ENCODE assay signal across 8 mouse cellular contexts in the genomic region with DNA sequence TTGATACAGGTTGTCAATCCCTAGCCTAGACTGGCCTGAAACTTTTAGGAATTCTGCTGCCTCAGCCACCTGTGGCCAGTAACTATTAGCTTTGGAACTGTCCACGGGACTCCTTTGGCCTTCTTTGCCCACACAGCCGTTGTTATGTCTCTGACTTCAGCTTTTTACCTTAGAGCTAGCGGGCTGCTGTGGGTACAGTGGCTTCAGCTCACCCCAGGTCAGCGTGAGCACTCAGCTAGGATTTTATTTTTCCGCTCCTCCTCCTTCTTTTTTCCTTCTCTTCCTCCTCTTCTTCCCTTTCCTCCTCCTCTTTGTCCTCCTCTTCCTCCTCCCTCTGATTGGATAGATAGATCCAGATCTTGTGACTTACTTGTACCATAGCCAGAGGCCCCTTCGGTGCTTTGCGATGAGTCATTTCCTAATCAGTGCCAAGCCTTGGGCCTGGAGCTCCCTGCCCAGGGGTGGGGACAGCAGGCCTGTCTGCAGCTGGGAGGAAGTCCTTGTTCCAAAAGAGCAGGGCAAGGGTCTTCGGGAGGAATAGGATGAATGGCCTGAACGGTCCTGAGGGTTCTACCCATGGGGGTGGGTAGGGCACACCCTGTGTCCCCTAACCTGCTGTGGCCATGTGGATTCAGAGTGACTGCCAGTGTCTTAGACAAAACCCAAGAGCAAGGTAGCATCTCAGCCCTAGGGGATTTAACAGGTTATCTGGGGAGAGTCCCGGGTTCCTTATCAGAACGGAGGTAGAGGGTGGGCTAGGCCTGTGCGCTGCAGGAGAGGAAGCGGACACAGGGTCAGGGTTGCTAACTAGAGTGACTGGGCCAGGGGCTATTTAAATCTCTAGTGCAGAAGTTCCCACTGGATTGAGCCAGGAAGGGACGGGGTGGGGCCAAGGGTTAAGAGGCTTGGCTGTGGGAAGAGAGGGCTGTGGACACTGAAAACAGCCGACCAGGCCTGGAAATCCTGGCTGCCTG. TPM values are rescaled to one million over a fixed set of nuclear protein-coding genes. Genes with fewer than 3 reads are reported as not detected.
A peak's percentile ranks its signal among the peaks of the same experiment; 100 is the strongest.
DNase-seq lines count a peak whose midpoint lies in the region; ATAC-seq and TF ChIP-seq lines count a peak whose summit lies in the region.

No protein-coding gene starts in this region.

- TF ChIP-seq CTCF in liver, adult 2 months (IDR thresholded peaks at IDR 0.05; ENCODE audit: low read depth, low read length): no peak

- peak overlapping the region; percentile 24; the same call in 1 of the 2 replicates for H3K27ac ChIP-seq in embryonic facial prominence, embryonic 14.5 days (replicated peaks; ENCODE audit: low read depth, low read length)
- H3K27ac ChIP-seq in liver, adult 2 months (replicated peaks; ENCODE audit: insufficient read depth, low read depth, low read length): peak overlapping the region; percentile 82

- H3K4me1 ChIP-seq in embryonic facial prominence, embryonic 14.5 days (ENCODE audit: control insufficient read depth, insufficient read depth, low read length): peaks cover 29% of the 10 kb centered on the region
- peaks cover 8% of the 10 kb centered on the region for H3K4me1 ChIP-seq in liver, adult 2 months (ENCODE audit: control insufficient read depth, insufficient read depth, low read length)

- peaks cover 7% of the 10 kb centered on the region; the same call in 1 of the 2 replicates for H3K79me2 ChIP-seq in liver, adult 2 months (ENCODE audit: control insufficient read depth, insufficient read depth, low read length)

- intact Hi-C loops in heart, postnatal 25 days (cut with DNase I): loop anchor here (2.0 to 5.0 kb wide), 4 partner anchors 43 to 128 kb away; a partner anchor contains a TSS
- intact Hi-C loops in left cerebral cortex, postnatal 25 days (cut with DNase I): no loop called here

- H3K27me3 ChIP-seq in embryonic facial prominence, embryonic 14.5 days (replicated peaks; ENCODE audit: control insufficient read depth, insufficient read depth, low read length): no peaks in the 10 kb centered on the region
- H3K27me3 ChIP-seq in liver, adult 2 months (ENCODE audit: control insufficient read depth, insufficient read depth, low read length): no peaks in the 10 kb centered on the region

- peak; percentile 84 for DNase-seq in ovary, adult 18-20 months (ENCODE audit: low spot score)
- no peak for DNase-seq in ovary, postnatal 10 days (ENCODE audit: low spot score)
- DNase-seq in embryonic facial prominence, embryonic 14.5 days (ENCODE audit: low spot score): peak; percentile 79
- peak; percentile 78 for DNase-seq in heart, postnatal 25 days (ENCODE audit: low spot score)
- DNase-seq in liver, adult 2 months (ENCODE audit: extremely low read depth, low read depth, low spot score): peak; percentile 52
- peak; percentile 26 to 32 for DNase-seq in spleen, postnatal 36 days (ENCODE audit: low spot score in 2 of 2)
- no peak for DNase-seq in thymus, postnatal 25 days
- DNase-seq in left cerebral cortex, postnatal 25 days (ENCODE audit: low spot score in 2 of 2): no peak

- no peak overlapping the region for H3K9ac ChIP-seq in embryonic facial prominence, embryonic 14.5 days (ENCODE audit: low read depth, low read length)
- H3K9ac ChIP-seq in liver, adult 2 months (ENCODE audit: low read depth, low read length): no peak overlapping the region

- no peak overlapping the region for H3K4me2 ChIP-seq in embryonic facial prominence, embryonic 14.5 days (ENCODE audit: low read depth, low read length)

- TF ChIP-seq POLR2A in liver, adult 2 months (IDR thresholded peaks at IDR 0.05; ENCODE audit: extremely low read depth, insufficient read depth, low read length): no peak

- H3K9me3 ChIP-seq in embryonic facial prominence, embryonic 14.5 days (ENCODE audit: control insufficient read depth, low read length): 0 out of 2 replicates have a peak, but pooled peaks cover 4% of the 10 kb centered on the region

- no peak overlapping the region for H3K4me3 ChIP-seq in embryonic facial prominence, embryonic 14.5 days (ENCODE audit: low read depth, low read length)
- no peak overlapping the region for H3K4me3 ChIP-seq in liver, adult 2 months (ENCODE audit: insufficient read depth, low read depth, low read length)

- H3K36me3 ChIP-seq in embryonic facial prominence, embryonic 14.5 days (ENCODE audit: control insufficient read depth, insufficient read depth, low read length): no peaks in the 10 kb centered on the region
- H3K36me3 ChIP-seq in liver, adult 2 months (ENCODE audit: control insufficient read depth, insufficient read depth, low read length): no peaks in the 10 kb centered on the region

- peak; percentile 47; the same call in 1 of the 2 replicates for ATAC-seq in embryonic facial prominence, embryonic 14.5 days (ENCODE audit: low read depth)

- WGBS in embryonic facial prominence, embryonic 14.5 days: 55% methylated on average over 15 of the region's 15 CpGs
- WGBS in liver, adult 2 months: 37% methylated on average over 15 of the region's 15 CpGs

RNA-seq across cellular contexts. Expression of a gene that starts 58.5 kb away (rescaled TPM):
- polyA plus RNA-seq in embryonic facial prominence, embryonic 14.5 days (2014; fragmentation: Nextera tagmentation; extraction: Ambion mirVana): 22.7 and 24.8 TPM in 2 replicates
- 10 to 100 TPM; 27.1 to 29.3 TPM for total RNA-seq in heart, postnatal 25 days (2021)
- 5.0 and 6.8 TPM in 2 replicates for total RNA-seq in liver, adult 2 months (2014; rRNA removed)
- 1.9 and 2.7 TPM in 2 replicates for polyA plus RNA-seq in liver, adult 2 months (2012; rRNA removed)
- 10 to 100 TPM; 20.1 to 25.4 TPM for total RNA-seq in left cerebral cortex, postnatal 25 days (2021)

Comparison
In these comparisons a context has a peak if more than half of its experiments do, and no peak if none do; other contexts are left out.
1. DNase-seq: peak in ovary, adult 18-20 months (single experiment), embryonic facial prominence, embryonic 14.5 days (single experiment), heart, postnatal 25 days (single experiment), liver, adult 2 months (single experiment) and spleen, postnatal 36 days (2 of 2); none in ovary, postnatal 10 days (single experiment), thymus, postnatal 25 days (single experiment) and left cerebral cortex, postnatal 25 days (0 of 2).